Mouse (Mus musculus): Measurements from ENCODE around the gene Fsd1. TPM values are rescaled to one million over a fixed set of nuclear protein-coding genes. Genes with fewer than 3 reads are reported as not detected.

Fsd1 gene
- total RNA-seq, 2 experiments from 2014 or later: 4.1 to 9.2 TPM

GRCm38 (mm10) chr17:56026881-56027280 lies 40.6 kb downstream of the Fsd1 start:
- DNase-seq (ENCODE audit: low spot score in 2 of 2): no peak

- DNase-seq (ENCODE audit: low spot score in 2 of 2): no peak
Measured at GRCm38 (mm10) chr17:56027801-56028441, 41.6 kb downstream of the Fsd1 start.

GRCm38 (mm10) chr17:56030238-56030870 lies 44.0 kb downstream of the Fsd1 start:
- no peak for DNase-seq (ENCODE audit: low spot score in 2 of 2)

GRCm38 (mm10) chr17:56030919-56031318 lies 44.6 kb downstream of the Fsd1 start:
- DNase-seq (ENCODE audit: low spot score in 2 of 2): no peak

GRCm38 (mm10) chr17:56031431-56031830 lies 45.1 kb downstream of the Fsd1 start:
- no peak for DNase-seq (ENCODE audit: low spot score in 2 of 2)

GRCm38 (mm10) chr17:56032127-56032733 lies 45.9 kb downstream of the Fsd1 start:
- DNase-seq (ENCODE audit: low spot score in 2 of 2): no peak

- DNase-seq (ENCODE audit: low spot score in 2 of 2): no peak
Measured at GRCm38 (mm10) chr17:56032831-56033230, 46.5 kb downstream of the Fsd1 start.

GRCm38 (mm10) chr17:56034040-56034725 lies 47.9 kb downstream of the Fsd1 start:
- no peak for DNase-seq (ENCODE audit: low spot score in 2 of 2)

- no peak for DNase-seq (ENCODE audit: low spot score in 2 of 2)
Measured at GRCm38 (mm10) chr17:56034726-56035100, 48.4 kb downstream of the Fsd1 start.

GRCm38 (mm10) chr17:56035216-56035615 lies 48.9 kb downstream of the Fsd1 start:
- no peak for DNase-seq (ENCODE audit: low spot score in 2 of 2)

- DNase-seq (ENCODE audit: low spot score in 2 of 2): peak; percentile 99
Measured at GRCm38 (mm10) chr17:56036176-56036900, 50.0 kb downstream of the Fsd1 start, which contains the start of gene Sh3gl1. Gene Sh3gl1 (minus strand): TSS chr17:56036635.

GRCm38 (mm10) chr17:56036901-56037287 lies 50.6 kb downstream of the Fsd1 start:
- DNase-seq (ENCODE audit: low spot score in 2 of 2): no peak

- DNase-seq (ENCODE audit: low spot score in 2 of 2): no peak
Measured at GRCm38 (mm10) chr17:56038583-56039261, 52.4 kb downstream of the Fsd1 start.

GRCm38 (mm10) chr17:56039345-56039744 lies 53.0 kb downstream of the Fsd1 start:
- no peak for DNase-seq (ENCODE audit: low spot score in 2 of 2)

GRCm38 (mm10) chr17:56040030-56040856 lies 53.9 kb downstream of the Fsd1 start, which contains the start of gene Chaf1a:
Gene Chaf1a (plus strand): TSS chr17:56040439.
- peak; percentile 91 for DNase-seq (ENCODE audit: low spot score in 2 of 2)

- DNase-seq (ENCODE audit: low spot score in 2 of 2): no peak
Measured at GRCm38 (mm10) chr17:56040857-56041163, 54.5 kb downstream of the Fsd1 start.

Data from adrenal gland, postnatal 4 days (tissue).